Mouse (Mus musculus) CH12.LX (cell line): ENCODE measurements around the gene Plxdc1.

Experiments used
- CHD1 ChIP-seq: IDR thresholded peaks from 2 replicates; pipeline ENCODE4 v1.6.1; 2012; ENCODE audit warnings: low read depth, low read length, improper control_type of control experiment, inconsistent platforms
- CTCF ChIP-seq, 2 experiments: IDR thresholded peaks in 1 of 2; conservative IDR thresholded peaks in 1 of 2; 2 replicates each; pipeline ENCODE4 v1.5.1; 2011 to 2012; ENCODE audit warnings: low read depth in 2 of 2, low read length in 2 of 2, improper control_type of control experiment in 1 of 2, inconsistent platforms in 1 of 2, mild to moderate bottlenecking in 1 of 2, moderate library complexity in 1 of 2
- E2F4 ChIP-seq: IDR thresholded peaks from 2 replicates; pipeline ENCODE4 v1.6.1; 2011; ENCODE audit warnings: low read depth, low read length, improper control_type of control experiment; ENCODE audit not compliant: insufficient replicate concordance
- ETS1 ChIP-seq: conservative IDR thresholded peaks from 2 replicates; pipeline ENCODE4 v1.6.1; 2012; ENCODE audit warnings: low read depth, mild to moderate bottlenecking, inconsistent platforms, low read length, improper control_type of control experiment, moderate library complexity
- GABPA ChIP-seq: IDR thresholded peaks from 2 replicates; pipeline ENCODE4 v1.6.1; 2012; ENCODE audit warnings: low read depth, low read length, improper control_type of control experiment, inconsistent platforms; ENCODE audit not compliant: insufficient replicate concordance
- IRF4 ChIP-seq: IDR thresholded peaks from 2 replicates; pipeline ENCODE4 v1.6.1; 2014; ENCODE audit warnings: low read depth, mild to moderate bottlenecking, inconsistent platforms, low read length, improper control_type of control experiment
- MAFK ChIP-seq: IDR thresholded peaks from 2 replicates; pipeline ENCODE4 v1.6.1; 2011; ENCODE audit warnings: low read length, improper control_type of control experiment; ENCODE audit not compliant: insufficient replicate concordance
- NELFE ChIP-seq: IDR thresholded peaks from 2 replicates; pipeline ENCODE4 v1.6.1; 2011; ENCODE audit warnings: low read depth, low read length, improper control_type of control experiment
- POLR2A ChIP-seq: IDR thresholded peaks from 2 replicates; pipeline ENCODE4 v1.6.1; 2011; ENCODE audit warnings: low read depth, mild to moderate bottlenecking, improper control_type of control experiment, low read length
- POLR2AphosphoS2 ChIP-seq: IDR thresholded peaks from 2 replicates; pipeline ENCODE4 v1.6.1; 2011; ENCODE audit warnings: low read depth, low read length, improper control_type of control experiment
- SIN3A ChIP-seq: IDR thresholded peaks from 2 replicates; pipeline ENCODE4 v1.6.1; 2012; ENCODE audit warnings: low read length, improper control_type of control experiment, inconsistent platforms
- SMC3 ChIP-seq: IDR thresholded peaks from 2 replicates; pipeline ENCODE4 v1.6.1; 2011; ENCODE audit warnings: low read depth, low read length, improper control_type of control experiment
- TCF12 ChIP-seq: IDR thresholded peaks from 2 replicates; pipeline ENCODE4 v1.6.1; 2014; ENCODE audit warnings: low read depth, mild to moderate bottlenecking, inconsistent platforms, low read length, improper control_type of control experiment
- ZMIZ1 ChIP-seq: IDR thresholded peaks from 2 replicates; pipeline ENCODE4 v1.6.1; 2012; ENCODE audit warnings: low read depth, mild to moderate bottlenecking, inconsistent platforms, low read length, improper control_type of control experiment

DNA sequence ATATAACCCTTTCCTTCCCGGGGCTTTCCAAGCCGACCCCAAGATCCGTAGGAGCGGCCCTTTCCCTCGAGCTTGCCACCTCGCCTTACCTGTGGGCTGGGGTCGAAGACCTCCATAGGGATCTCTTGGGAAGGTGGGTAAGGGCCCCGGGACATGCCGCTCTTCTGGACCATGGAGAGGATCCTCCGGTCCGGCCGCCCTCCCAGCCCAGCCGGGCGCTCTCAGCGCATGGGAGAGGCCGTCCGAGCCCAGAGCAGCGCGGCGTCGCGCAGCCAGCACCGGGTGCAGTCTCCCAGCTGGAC is 36.0 kb upstream of the Plxdc1 start:
- no peak for TF ChIP-seq CTCF (conservative IDR thresholded peaks at IDR 0.05 in 1 of 2, IDR thresholded peaks at IDR 0.05 in 1 of 2; ENCODE audit: low read depth in 2 of 2, low read length in 2 of 2)
- TF ChIP-seq POLR2A: no peak
- TF ChIP-seq NELFE: no peak
- TF ChIP-seq SIN3A: no peak
- no peak for TF ChIP-seq POLR2AphosphoS2
- no peak for TF ChIP-seq SMC3
- TF ChIP-seq ZMIZ1: no peak
- TF ChIP-seq CHD1: no peak
- TF ChIP-seq TCF12: no peak
- TF ChIP-seq MAFK: no peak
- no peak for TF ChIP-seq E2F4
- no peak for TF ChIP-seq ETS1
- TF ChIP-seq GABPA: no peak
- TF ChIP-seq IRF4: no peak
